In genomic region chr6:72364009-72364408, GRCm38 (mm10) we compare ENCODE assay signal across 18 mouse cellular contexts. TPM values are rescaled to one million over a fixed set of nuclear protein-coding genes. Genes with fewer than 3 reads are reported as not detected.
DNase-seq lines count a peak whose midpoint lies in the region; ATAC-seq and TF ChIP-seq lines count a peak whose summit lies in the region.
"Had no signal": no experiment of that assay in that cellular context is flagged by ENCODE, and none has a peak within 500 bp of the region (broad histone marks: within the 10 kb centered on the region; RNA-seq: fewer than 3 reads in every experiment).

No protein-coding gene starts in this region.

- no peak for DNase-seq in kidney, postnatal 0 days (ENCODE audit: low spot score)
- no peak for DNase-seq in kidney, adult 18-20 months
- DNase-seq in midbrain, postnatal 0 days (ENCODE audit: low spot score) = no peak
- no peak for DNase-seq in midbrain, embryonic 11.5 days (ENCODE audit: low spot score, missing footprints)
- DNase-seq in NIH3T3 (ENCODE audit: low read depth) = peak; percentile 49
- DNase-seq in stomach, postnatal 0 days (ENCODE audit: low spot score) = no peak
- DNase-seq in layer of hippocampus, postnatal 25 days (ENCODE audit: extremely low spot score in 1 of 2, low spot score in 1 of 2) = no peak
- DNase-seq: adrenal gland, adult 2 months; cerebellum, adult 18-20 months; cerebellum, postnatal 36 days; gastrocnemius, postnatal 25 days; kidney, adult 11 months; lung, embryonic 14.5 days; thymus, postnatal 36 days had no signal

- H3K4me2 ChIP-seq in kidney, postnatal 0 days (ENCODE audit: low read length) = no peak overlapping the region
- no peak overlapping the region for H3K4me2 ChIP-seq in midbrain, postnatal 0 days (ENCODE audit: low read depth, low read length, poor library complexity, severe bottlenecking)
- no peak overlapping the region for H3K4me2 ChIP-seq in midbrain, embryonic 11.5 days
- H3K4me2 ChIP-seq in stomach, postnatal 0 days (replicated peaks; ENCODE audit: low read depth) = no peak overlapping the region
- H3K4me2 ChIP-seq: hindbrain, embryonic 14.5 days; lung, embryonic 14.5 days; midbrain, embryonic 13.5 days had no signal

- H3K27me3 ChIP-seq in kidney, postnatal 0 days (ENCODE audit: insufficient read depth, low read length) = no peaks in the 10 kb centered on the region
- H3K27me3 ChIP-seq in midbrain, postnatal 0 days (ENCODE audit: insufficient read depth, low read length) = no peaks in the 10 kb centered on the region
- no peaks in the 10 kb centered on the region for H3K27me3 ChIP-seq in midbrain, embryonic 11.5 days (ENCODE audit: control insufficient read depth, insufficient read depth, low read length)
- H3K27me3 ChIP-seq in stomach, postnatal 0 days (ENCODE audit: control insufficient read depth, insufficient read depth, low read length) = no peaks in the 10 kb centered on the region
- H3K27me3 ChIP-seq: midbrain, embryonic 13.5 days had no signal

- H3K27ac ChIP-seq in kidney, postnatal 0 days = no peak overlapping the region
- no peak overlapping the region for H3K27ac ChIP-seq in midbrain, postnatal 0 days (ENCODE audit: low read depth, low read length)
- H3K27ac ChIP-seq in midbrain, embryonic 11.5 days (ENCODE audit: low read depth, low read length) = no peak overlapping the region
- H3K27ac ChIP-seq in stomach, postnatal 0 days (replicated peaks) = no peak overlapping the region
- H3K27ac ChIP-seq: heart, embryonic 10.5 days; hindbrain, embryonic 14.5 days; midbrain, embryonic 13.5 days had no signal

- no peak for ATAC-seq in kidney, postnatal 0 days (replicated peaks; ENCODE audit: low FRiP score, low read depth)
- no peak for ATAC-seq in midbrain, postnatal 0 days (ENCODE audit: low FRiP score)
- ATAC-seq in midbrain, embryonic 11.5 days (ENCODE audit: low FRiP score) = no peak
- ATAC-seq in stomach, postnatal 0 days (ENCODE audit: low FRiP score, low TSS enrichment) = no peak
- ATAC-seq in CD4-positive, CD25-positive, alpha-beta regulatory T cell, adult 4 months = no peak
- ATAC-seq: midbrain, embryonic 13.5 days had no signal

- no peak overlapping the region for H3K4me3 ChIP-seq in kidney, postnatal 0 days (replicated peaks; ENCODE audit: low read depth, low read length)
- no peak overlapping the region for H3K4me3 ChIP-seq in midbrain, postnatal 0 days (ENCODE audit: low read depth, low read length)
- H3K4me3 ChIP-seq in midbrain, embryonic 11.5 days (ENCODE audit: low read depth, low read length) = no peak overlapping the region
- no peak overlapping the region for H3K4me3 ChIP-seq in stomach, postnatal 0 days (ENCODE audit: low read depth, low read length)
- H3K4me3 ChIP-seq: heart, embryonic 10.5 days; midbrain, embryonic 13.5 days had no signal

- H3K9ac ChIP-seq in kidney, postnatal 0 days (ENCODE audit: low read depth, low read length) = no peak overlapping the region
- H3K9ac ChIP-seq in midbrain, postnatal 0 days (replicated peaks; ENCODE audit: low read length, poor library complexity, severe bottlenecking) = no peak overlapping the region
- H3K9ac ChIP-seq in midbrain, embryonic 11.5 days (ENCODE audit: low read length) = no peak overlapping the region
- no peak overlapping the region for H3K9ac ChIP-seq in stomach, postnatal 0 days (ENCODE audit: low read length)
- H3K9ac ChIP-seq: hindbrain, embryonic 14.5 days; lung, embryonic 14.5 days; midbrain, embryonic 13.5 days had no signal

- H3K9me3 ChIP-seq in kidney, postnatal 0 days (replicated peaks; ENCODE audit: low read length) = no peaks in the 10 kb centered on the region
- no peaks in the 10 kb centered on the region for H3K9me3 ChIP-seq in midbrain, postnatal 0 days (ENCODE audit: low read length)
- no peaks in the 10 kb centered on the region for H3K9me3 ChIP-seq in midbrain, embryonic 11.5 days (ENCODE audit: control insufficient read depth, low read length)
- H3K9me3 ChIP-seq in stomach, postnatal 0 days (ENCODE audit: control insufficient read depth, low read length) = no peaks in the 10 kb centered on the region
- H3K9me3 ChIP-seq: heart, embryonic 10.5 days; midbrain, embryonic 13.5 days had no signal

- H3K4me1 ChIP-seq in kidney, postnatal 0 days (replicated peaks; ENCODE audit: insufficient read depth, low read length) = peaks cover 13% of the 10 kb centered on the region; the same call in 1 of the 2 replicates
- peaks cover 8% of the 10 kb centered on the region for H3K4me1 ChIP-seq in midbrain, postnatal 0 days (ENCODE audit: insufficient read depth, low read length)
- peaks cover 8% of the 10 kb centered on the region for H3K4me1 ChIP-seq in midbrain, embryonic 11.5 days (ENCODE audit: control insufficient read depth, insufficient read depth, low read length)
- peaks cover 9% of the 10 kb centered on the region for H3K4me1 ChIP-seq in stomach, postnatal 0 days (replicated peaks; ENCODE audit: control insufficient read depth, insufficient read depth)

- H3K36me3 ChIP-seq in kidney, postnatal 0 days (ENCODE audit: insufficient read depth, low read length) = peaks cover 5% of the 10 kb centered on the region; the same call in 1 of the 2 replicates
- peaks cover 11% of the 10 kb centered on the region for H3K36me3 ChIP-seq in midbrain, postnatal 0 days (ENCODE audit: insufficient read depth, low read length)
- H3K36me3 ChIP-seq in midbrain, embryonic 11.5 days (ENCODE audit: control insufficient read depth, insufficient read depth, low read length) = no peaks in the 10 kb centered on the region
- H3K36me3 ChIP-seq in stomach, postnatal 0 days (ENCODE audit: control insufficient read depth, insufficient read depth, low read length) = 0 out of 2 replicates have a peak, but pooled peaks cover 2% of the 10 kb centered on the region

- TF ChIP-seq CTCF in kidney, postnatal 0 days (IDR thresholded peaks at IDR 0.05; ENCODE audit: low read depth) = peak; percentile 45; the same call in 1 of the 2 replicates
- peak; percentile 29 for TF ChIP-seq CTCF in midbrain, postnatal 0 days (IDR thresholded peaks at IDR 0.05)
- peak; percentile 52 for TF ChIP-seq CTCF in stomach, postnatal 0 days (IDR thresholded peaks at IDR 0.05; ENCODE audit: low read depth)

- 43% methylated on average over 7 of the region's 7 CpGs for WGBS in kidney, postnatal 0 days
- 41% methylated on average over 7 of the region's 7 CpGs for WGBS in midbrain, postnatal 0 days
- WGBS in midbrain, embryonic 11.5 days = 52% methylated on average over 7 of the region's 7 CpGs
- 46% methylated on average over 7 of the region's 7 CpGs for WGBS in stomach, postnatal 0 days

- TF ChIP-seq EP300 in stomach, postnatal 0 days (optimal IDR thresholded peaks at IDR 0.05) = no peak

RNA-seq across cellular contexts. Expression of gene Rnf181, which starts 2.7 kb away (rescaled TPM):
- 150 and 164 TPM in 2 replicates for polyA plus RNA-seq in kidney, postnatal 0 days (2015; fragmentation: Nextera tagmentation; extraction: Ambion mirVana)
- total RNA-seq in midbrain, postnatal 0 days (2014; rRNA removed) = 64.5 and 87.3 TPM in 2 replicates
- 120 and 131 TPM in 2 replicates for polyA plus RNA-seq in midbrain, postnatal 0 days (2015; fragmentation: Nextera tagmentation; extraction: Ambion mirVana)
- polyA plus RNA-seq in midbrain, embryonic 11.5 days (2014; fragmentation: Nextera tagmentation; extraction: Ambion mirVana) = 102 TPM in 2 replicates
- 136 and 137 TPM in 2 replicates for polyA plus RNA-seq in stomach, postnatal 0 days (2015; fragmentation: Nextera tagmentation; extraction: Ambion mirVana)
- polyA plus RNA-seq in CD4-positive, CD25-positive, alpha-beta regulatory T cell, adult 4 months (2017; shearing (Covaris generic)) = 100 to 1,000 TPM; 141 to 148 TPM
- 10 to 100 TPM; 75.9 to 83.5 TPM for total RNA-seq in layer of hippocampus, postnatal 25 days (2021)

RNA-seq across cellular contexts. Expression of gene Tmem150a, which starts 8.8 kb away (rescaled TPM):
- 50.5 and 50.6 TPM in 2 replicates for polyA plus RNA-seq in kidney, postnatal 0 days (2015; fragmentation: Nextera tagmentation; extraction: Ambion mirVana)
- total RNA-seq in midbrain, postnatal 0 days (2014; rRNA removed) = 23.1 and 28.5 TPM in 2 replicates
- 12.9 and 14.9 TPM in 2 replicates for polyA plus RNA-seq in midbrain, postnatal 0 days (2015; fragmentation: Nextera tagmentation; extraction: Ambion mirVana)
- 6.2 and 6.5 TPM in 2 replicates for polyA plus RNA-seq in midbrain, embryonic 11.5 days (2014; fragmentation: Nextera tagmentation; extraction: Ambion mirVana)
- polyA plus RNA-seq in stomach, postnatal 0 days (2015; fragmentation: Nextera tagmentation; extraction: Ambion mirVana) = 7.7 and 8.4 TPM in 2 replicates
- 1 to 10 TPM in 1 of 2 experiments, under 1 TPM in 1; 0.57 to 1.6 TPM for polyA plus RNA-seq in CD4-positive, CD25-positive, alpha-beta regulatory T cell, adult 4 months (2017; shearing (Covaris generic))
- 10 to 100 TPM in 1 of 2 experiments, 1 to 10 TPM in 1; 8.5 to 11.9 TPM for total RNA-seq in layer of hippocampus, postnatal 25 days (2021)

RNA-seq across cellular contexts. Expression of gene Vamp5, which starts 16.3 kb away (rescaled TPM):
- polyA plus RNA-seq in kidney, postnatal 0 days (2015; fragmentation: Nextera tagmentation; extraction: Ambion mirVana) = 45.6 and 50.1 TPM in 2 replicates
- total RNA-seq in midbrain, postnatal 0 days (2014; rRNA removed) = 6.5 and 19.3 TPM in 2 replicates
- polyA plus RNA-seq in midbrain, postnatal 0 days (2015; fragmentation: Nextera tagmentation; extraction: Ambion mirVana) = 14.4 and 14.5 TPM in 2 replicates
- 13.4 and 15.4 TPM in 2 replicates for polyA plus RNA-seq in midbrain, embryonic 11.5 days (2014; fragmentation: Nextera tagmentation; extraction: Ambion mirVana)
- polyA plus RNA-seq in stomach, postnatal 0 days (2015; fragmentation: Nextera tagmentation; extraction: Ambion mirVana) = 20.2 and 22.2 TPM in 2 replicates
- polyA plus RNA-seq in CD4-positive, CD25-positive, alpha-beta regulatory T cell, adult 4 months (2017; shearing (Covaris generic)) = 10 to 100 TPM; 66.7 to 70.3 TPM
- total RNA-seq in layer of hippocampus, postnatal 25 days (2021) = 1 to 10 TPM; 3.9 to 4.6 TPM

RNA-seq across cellular contexts. Expression of gene 0610030E20Rik, which starts 16.9 kb away (rescaled TPM):
- polyA plus RNA-seq in kidney, postnatal 0 days (2015; fragmentation: Nextera tagmentation; extraction: Ambion mirVana) = 21.8 and 24.4 TPM in 2 replicates
- total RNA-seq in midbrain, postnatal 0 days (2014; rRNA removed) = 9.5 and 10.0 TPM in 2 replicates
- polyA plus RNA-seq in midbrain, postnatal 0 days (2015; fragmentation: Nextera tagmentation; extraction: Ambion mirVana) = 13.3 and 14.7 TPM in 2 replicates
- 15.6 and 16.1 TPM in 2 replicates for polyA plus RNA-seq in midbrain, embryonic 11.5 days (2014; fragmentation: Nextera tagmentation; extraction: Ambion mirVana)
- 19.6 and 20.5 TPM in 2 replicates for polyA plus RNA-seq in stomach, postnatal 0 days (2015; fragmentation: Nextera tagmentation; extraction: Ambion mirVana)
- 10 to 100 TPM; 17.7 to 18.4 TPM for polyA plus RNA-seq in CD4-positive, CD25-positive, alpha-beta regulatory T cell, adult 4 months (2017; shearing (Covaris generic))
- total RNA-seq in layer of hippocampus, postnatal 25 days (2021) = 10 to 100 TPM; 13.1 to 15.8 TPM

RNA-seq across cellular contexts. Expression of gene Usp39, which starts 19.0 kb away (rescaled TPM):
- polyA plus RNA-seq in kidney, postnatal 0 days (2015; fragmentation: Nextera tagmentation; extraction: Ambion mirVana) = 35.6 and 37.2 TPM in 2 replicates
- 43.7 and 45.3 TPM in 2 replicates for total RNA-seq in midbrain, postnatal 0 days (2014; rRNA removed)
- polyA plus RNA-seq in midbrain, postnatal 0 days (2015; fragmentation: Nextera tagmentation; extraction: Ambion mirVana) = 34.5 and 35.5 TPM in 2 replicates
- polyA plus RNA-seq in midbrain, embryonic 11.5 days (2014; fragmentation: Nextera tagmentation; extraction: Ambion mirVana) = 114 and 116 TPM in 2 replicates
- 20.1 and 21.0 TPM in 2 replicates for polyA plus RNA-seq in stomach, postnatal 0 days (2015; fragmentation: Nextera tagmentation; extraction: Ambion mirVana)
- polyA plus RNA-seq in CD4-positive, CD25-positive, alpha-beta regulatory T cell, adult 4 months (2017; shearing (Covaris generic)) = 10 to 100 TPM; 19.2 to 19.7 TPM
- 10 to 100 TPM; 31.4 to 36.4 TPM for total RNA-seq in layer of hippocampus, postnatal 25 days (2021)
